Comparison of ENCODE assay signal across 22 mouse cellular contexts in the genomic region with DNA sequence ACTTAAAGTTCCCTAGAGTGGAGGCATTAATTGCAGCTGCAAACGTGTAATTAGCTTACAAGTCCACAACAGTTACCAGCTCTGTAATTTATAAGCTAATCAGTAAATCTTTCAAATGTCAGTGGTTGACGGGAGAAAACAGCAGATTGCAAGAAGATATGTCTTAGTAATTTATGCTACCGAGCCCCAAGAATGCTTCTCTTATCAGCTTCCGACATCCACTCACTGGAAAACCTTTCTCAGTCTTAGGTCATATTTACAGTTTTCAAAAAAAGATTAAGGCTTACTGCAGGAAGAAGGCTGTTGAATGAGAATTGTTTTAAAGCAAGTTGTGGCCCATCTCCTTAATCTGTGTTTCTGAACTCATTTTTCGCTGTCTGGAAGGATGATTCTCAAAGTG.
DNase-seq lines count a peak whose midpoint lies in the region; ATAC-seq and TF ChIP-seq lines count a peak whose summit lies in the region.
"Had no signal": no experiment of that assay in that cellular context is flagged by ENCODE, and none has a peak within 500 bp of the region (broad histone marks: within the 10 kb centered on the region; RNA-seq: fewer than 3 reads in every experiment).

No protein-coding gene starts in this region.

- H3K27ac ChIP-seq in MEL (ENCODE audit: control insufficient read depth, low read depth, low read length) = peak overlapping the region; percentile 2; the same call in 1 of the 2 replicates
- H3K27ac ChIP-seq: embryonic facial prominence, embryonic 12.5 days; forebrain, embryonic 12.5 days; heart, embryonic 15.5 days; hindbrain, embryonic 15.5 days had no signal

- no peaks in the 10 kb centered on the region; the same call in 1 of the 2 replicates for H3K79me2 ChIP-seq in MEL (ENCODE audit: control insufficient read depth, insufficient read depth, low read length, poor library complexity)

- peak; percentile 55 to 69; a peak in 2 of 4 replicates for TF ChIP-seq EP300 in MEL (IDR thresholded peaks at IDR 0.05; ENCODE audit: low read depth in 1 of 2, low read length in 2 of 2)

- H3K36me3 ChIP-seq in MEL (ENCODE audit: control insufficient read depth in 1 of 2, insufficient read depth in 2 of 2, low read length in 2 of 2) = peaks cover 0 to 58% of the 10 kb centered on the region in 2 experiments; a peak in 3 of 4 replicates
- H3K36me3 ChIP-seq: forebrain, embryonic 12.5 days; heart, embryonic 15.5 days; hindbrain, embryonic 15.5 days had no signal

- no peak for TF ChIP-seq POLR2A in MEL (IDR thresholded peaks at IDR 0.05; ENCODE audit: control insufficient read depth in 1 of 2, insufficient read depth in 1 of 2, low read depth in 1 of 2, low read length in 2 of 2, poor library complexity in 1 of 2)

- TF ChIP-seq RAD21 in MEL (IDR thresholded peaks at IDR 0.05; ENCODE audit: low read depth, low read length) = no peak

- H3K4me1 ChIP-seq in MEL (ENCODE audit: control insufficient read depth in 1 of 2, insufficient read depth in 2 of 2, low read length in 2 of 2) = peaks cover 35 to 40% of the 10 kb centered on the region in 2 experiments
- H3K4me1 ChIP-seq: embryonic facial prominence, embryonic 12.5 days had no signal

- H3K27me3 ChIP-seq in MEL (ENCODE audit: control insufficient read depth in 1 of 2, insufficient read depth in 2 of 2, low read length in 2 of 2) = no peaks in the 10 kb centered on the region
- H3K27me3 ChIP-seq: embryonic facial prominence, embryonic 12.5 days; heart, embryonic 15.5 days; Patski had no signal

- no peak overlapping the region for H3K4me3 ChIP-seq in MEL (ENCODE audit: control insufficient read depth in 1 of 2, insufficient read depth in 1 of 2, low read depth in 2 of 2, low read length in 2 of 2)
- H3K4me3 ChIP-seq: embryonic facial prominence, embryonic 12.5 days; forebrain, embryonic 12.5 days; heart, embryonic 15.5 days; hindbrain, embryonic 15.5 days had no signal

- ATAC-seq in hematopoietic stem cell, adult 5-6 weeks (replicated peaks in 1 of 2; ENCODE audit: insufficient read depth in 1 of 2, low FRiP score in 2 of 2, low TSS enrichment in 1 of 2, low read depth in 1 of 2, poor library complexity in 2 of 2, severe bottlenecking in 2 of 2) = peak; percentile 57 to 68
- ATAC-seq: activated CD4-positive, CD25-positive, alpha-beta regulatory T cell, adult 4 months; intestine, embryonic 16.5 days; Patski had no signal

- H3K9ac ChIP-seq in MEL (ENCODE audit: control insufficient read depth, low read depth, low read length, poor library complexity, severe bottlenecking) = no peak overlapping the region
- H3K9ac ChIP-seq: embryonic facial prominence, embryonic 12.5 days; forebrain, embryonic 12.5 days; heart, embryonic 15.5 days; hindbrain, embryonic 15.5 days had no signal

- peak; percentile 10 for DNase-seq in heart, adult 11 months
- DNase-seq in heart, adult 8-10 months (ENCODE audit: low spot score) = no peak
- DNase-seq in 416B (ENCODE audit: low read depth) = peak; percentile 69
- DNase-seq in MEL (ENCODE audit: low read depth, low spot score) = peak; percentile 49
- no peak for DNase-seq in adrenal gland, adult 2 months
- DNase-seq in layer of hippocampus, adult 18-20 months (ENCODE audit: low spot score in 2 of 2) = no peak
- DNase-seq: adrenal gland, adult 8-10 months; adrenal gland, postnatal 36 days; cerebellum, adult 11 months; cerebellum, adult 8-10 months; cerebellum, postnatal 14 days; gastrocnemius, postnatal 36 days; heart, adult 18-20 months; heart, postnatal 14 days had no signal

- H3K9me3 ChIP-seq in MEL (replicated peaks; ENCODE audit: insufficient read depth, low read length) = no peaks in the 10 kb centered on the region
- H3K9me3 ChIP-seq: embryonic facial prominence, embryonic 12.5 days; forebrain, embryonic 12.5 days; heart, embryonic 15.5 days; hindbrain, embryonic 15.5 days had no signal

- TF ChIP-seq CTCF in MEL (IDR thresholded peaks at IDR 0.05 in 2 of 3, conservative IDR thresholded peaks at IDR 0.05 in 1 of 3; ENCODE audit: control insufficient read depth in 1 of 3, insufficient read depth in 1 of 3, low read depth in 2 of 3, low read length in 3 of 3, poor library complexity in 1 of 3, severe bottlenecking in 1 of 3) = no peak

TF ChIP-seq in MEL, 35 proteins besides CTCF, POLR2A, EP300 and RAD21:
- TF ChIP-seq RCOR1 (IDR thresholded peaks at IDR 0.05; ENCODE audit: low read depth, low read length) (peak; percentile 84), ZNF384 (IDR thresholded peaks at IDR 0.05; ENCODE audit: low read depth, low read length) (peak; percentile 47), ETS1 (IDR thresholded peaks at IDR 0.05; ENCODE audit: low read depth, low read length) (peak; percentile 74), ZKSCAN1 (IDR thresholded peaks at IDR 0.05; ENCODE audit: low read depth, low read length) (no peak), MYB (IDR thresholded peaks at IDR 0.05; ENCODE audit: low read depth, low read length) (no peak), TCF12 (IDR thresholded peaks at IDR 0.05; ENCODE audit: low read depth, low read length) (peak; percentile 77), GATA1 (IDR thresholded peaks at IDR 0.05; ENCODE audit: low read depth, low read length) (peak; percentile 75), SIN3A (IDR thresholded peaks at IDR 0.05; ENCODE audit: low read length) (0 out of 2 replicates have a peak, but pooled peaks have one; percentile 11)
TF ChIP-seq in MEL: peak in this region for 6.

Comparison
In these comparisons a context has a peak if more than half of its experiments do, and no peak if none do; other contexts are left out.
1. DNase-seq: peak in heart, adult 11 months (single experiment), 416B (single experiment) and MEL (single experiment); none in heart, adult 8-10 months (single experiment), adrenal gland, adult 2 months (single experiment) and layer of hippocampus, adult 18-20 months (0 of 2).